Mouse (Mus musculus) liver (tissue): ENCODE data around the gene Bphl.

Source experiments
- DNase-seq: peaks from one replicate; pipeline ENCODE4 v3.0.0-alpha.2; 2020; ENCODE audit warnings: mixed read lengths

The Bphl gene

DNA sequence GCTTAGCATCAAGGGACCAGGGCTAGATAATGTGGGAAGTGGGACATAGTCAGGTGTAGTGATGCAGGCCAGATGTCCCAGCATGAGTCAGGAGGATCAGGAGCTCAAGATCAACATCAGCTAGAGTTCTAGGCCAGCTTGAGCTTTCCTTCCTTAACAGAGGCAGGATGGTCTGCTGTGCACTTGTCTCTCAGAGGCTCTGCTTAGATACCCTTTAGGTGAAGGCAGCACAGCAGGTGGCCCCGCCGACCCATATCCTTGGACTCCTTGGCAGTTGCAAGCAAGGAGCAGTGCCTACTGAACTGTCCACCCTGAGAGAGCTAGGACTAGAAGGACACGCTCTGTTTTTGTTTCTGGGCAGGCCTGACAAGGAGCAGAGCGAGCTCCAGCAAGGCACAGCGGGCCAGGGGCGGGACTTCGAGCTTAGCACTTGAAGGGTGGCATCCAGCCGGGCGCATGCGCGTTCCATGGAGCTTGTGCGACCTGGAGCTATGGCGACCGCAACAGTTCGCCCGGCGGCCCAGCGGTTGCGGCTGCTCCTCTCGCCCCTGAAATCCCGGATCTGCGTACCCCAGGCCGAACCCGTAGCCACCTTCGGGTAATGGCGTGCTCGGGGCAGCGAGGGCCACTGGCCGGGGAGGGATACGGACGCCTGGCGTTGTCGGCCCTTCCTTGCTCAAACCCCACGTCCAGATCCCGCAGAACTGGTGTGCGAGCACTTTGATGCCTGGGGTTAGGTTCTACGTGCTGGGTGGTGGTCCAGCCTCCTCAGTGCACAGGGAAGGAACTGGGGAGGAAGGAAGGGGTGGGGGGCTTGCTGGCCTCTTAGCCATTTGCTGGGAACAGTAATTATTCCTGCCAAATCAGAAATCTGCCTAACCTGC, at the start of gene Bphl:
Gene Bphl, plus strand, starts transcription at position 426 of the 884 bp plus-strand sequence.
- peak; percentile 94 for DNase-seq

DNA sequence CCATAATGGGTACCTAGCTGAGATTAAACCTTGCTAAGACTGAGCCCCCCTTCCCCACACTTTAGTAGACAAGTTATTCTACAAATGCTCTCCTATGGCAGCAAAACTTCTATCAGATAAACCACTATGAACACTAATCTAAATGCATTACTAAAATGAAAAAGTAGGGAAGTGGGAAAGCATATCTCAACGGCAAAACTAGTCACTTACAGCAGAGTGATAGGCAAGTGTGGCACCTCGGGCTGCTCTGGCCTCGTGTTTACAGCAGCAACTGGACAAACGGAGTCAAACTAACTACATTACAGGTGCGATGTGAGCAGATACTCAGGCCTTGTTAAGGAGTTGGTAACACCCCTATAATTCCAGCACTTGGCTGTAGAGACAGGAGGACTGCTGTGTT, 47.8 kb upstream of the Bphl start:
- DNase-seq = no peak

DNA sequence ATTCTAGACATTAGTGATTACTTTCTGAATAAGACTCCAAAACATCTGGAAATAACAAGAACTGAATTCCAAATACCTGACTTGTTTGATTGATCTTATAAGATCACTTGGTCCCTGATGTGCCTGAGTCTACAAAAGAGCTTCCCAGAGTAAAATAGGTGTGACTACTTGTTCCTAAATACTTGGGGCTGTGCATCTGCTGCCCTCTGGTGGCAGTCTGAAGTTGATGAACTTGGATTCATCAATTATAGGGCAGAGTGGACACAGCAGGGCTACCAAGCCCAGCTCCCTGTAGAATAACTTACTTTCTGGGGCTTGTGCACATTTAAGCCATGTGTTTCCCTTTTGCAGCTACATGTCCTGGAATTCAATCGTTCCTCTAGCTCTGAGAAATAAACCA, 42.2 kb upstream of the Bphl start:
- peak; percentile 77 for DNase-seq

DNA sequence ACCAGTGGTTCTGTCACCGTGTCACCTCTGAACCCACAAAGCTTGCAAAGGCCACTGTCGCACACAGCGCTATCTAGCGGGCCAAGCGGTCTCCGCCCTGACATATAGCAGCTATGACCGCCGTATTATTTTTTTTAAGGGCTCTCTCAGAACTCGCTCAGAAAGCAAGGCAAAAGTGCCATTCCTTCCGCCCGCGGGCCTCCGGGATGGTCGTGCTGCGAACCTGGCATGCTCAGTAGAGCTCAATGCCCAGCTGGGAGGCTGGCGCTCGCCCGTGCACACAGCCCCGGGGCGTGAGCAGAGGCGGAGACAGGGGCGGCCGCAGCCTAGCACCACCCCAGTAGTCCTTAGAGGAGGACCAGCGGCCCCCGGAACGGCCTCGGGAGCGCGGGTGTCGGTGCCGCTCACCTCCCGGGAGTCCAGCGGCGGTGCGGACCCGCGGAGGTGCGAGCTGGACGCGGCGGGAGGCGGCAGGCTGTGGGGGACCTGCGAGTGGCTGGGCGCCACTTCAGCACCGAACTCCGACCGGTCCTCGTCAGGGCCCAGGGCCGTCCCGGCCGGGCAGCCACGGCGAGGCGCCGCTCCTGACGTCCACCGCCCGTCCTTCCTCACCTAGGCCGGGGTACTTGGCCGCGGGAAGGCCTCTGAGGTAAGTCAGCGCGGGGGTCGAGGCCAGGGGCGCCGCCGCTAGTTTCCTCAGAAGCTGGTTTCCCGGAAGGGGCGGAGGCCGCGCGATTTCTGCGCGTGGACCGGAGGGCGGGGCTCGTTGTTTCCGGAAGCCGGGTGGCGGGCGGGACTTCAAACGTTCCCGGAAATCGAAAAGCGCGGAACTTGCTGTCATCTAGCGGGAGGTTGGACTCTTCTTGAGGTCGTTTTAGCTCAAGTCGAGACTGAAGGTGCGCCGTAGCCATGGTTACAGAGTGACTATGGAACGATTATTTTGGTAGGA, 35.1 kb upstream of the Bphl start, which contains the start of the genes Ripk1 and Serpinb6a:
Gene Ripk1, plus strand, starts transcription at position 306 of the 949 bp plus-strand sequence.
Gene Serpinb6a, minus strand, starts transcription at position 737 of the 949 bp plus-strand sequence.
- DNase-seq = peak; percentile 92

DNA sequence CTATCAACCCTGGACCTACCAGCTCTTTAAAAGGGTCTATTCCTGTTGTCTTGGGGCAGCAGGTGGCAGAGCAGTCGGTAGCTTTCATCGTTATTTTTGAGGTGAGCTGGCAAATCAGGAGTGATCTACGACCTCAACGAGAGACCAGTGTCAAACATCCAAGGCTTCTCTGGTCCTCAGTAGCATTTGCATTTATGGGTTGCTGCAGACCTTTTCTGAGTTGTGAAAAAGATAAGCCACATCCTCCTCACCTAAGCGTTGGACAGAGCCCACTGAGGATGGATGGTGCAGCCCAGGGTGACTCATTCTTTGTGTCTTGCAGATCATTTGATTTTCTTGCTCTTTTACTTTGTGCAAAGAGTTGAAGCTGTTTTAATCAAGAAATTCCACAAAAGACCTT, 34.3 kb upstream of the Bphl start:
- DNase-seq = peak; percentile 9

DNA sequence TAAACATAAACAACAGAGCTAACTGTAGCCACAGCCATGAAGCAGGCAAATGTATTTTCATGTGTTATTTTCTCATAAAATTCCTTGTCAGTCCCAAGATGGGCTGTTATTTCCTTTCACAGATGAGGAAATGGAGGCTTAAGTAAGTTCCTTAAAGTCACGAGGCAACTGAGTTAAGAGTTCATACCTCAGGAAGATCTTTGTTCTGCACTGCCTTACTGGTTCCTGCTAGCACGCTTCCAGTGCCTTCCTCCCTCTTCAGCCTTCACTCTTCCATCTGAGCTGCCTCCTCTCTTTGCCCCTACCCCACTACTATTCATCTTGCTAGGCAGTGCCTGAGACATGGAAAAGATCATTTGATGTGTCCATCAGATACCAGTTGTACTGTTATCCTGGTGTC, 30.2 kb upstream of the Bphl start:
- no peak for DNase-seq

DNA sequence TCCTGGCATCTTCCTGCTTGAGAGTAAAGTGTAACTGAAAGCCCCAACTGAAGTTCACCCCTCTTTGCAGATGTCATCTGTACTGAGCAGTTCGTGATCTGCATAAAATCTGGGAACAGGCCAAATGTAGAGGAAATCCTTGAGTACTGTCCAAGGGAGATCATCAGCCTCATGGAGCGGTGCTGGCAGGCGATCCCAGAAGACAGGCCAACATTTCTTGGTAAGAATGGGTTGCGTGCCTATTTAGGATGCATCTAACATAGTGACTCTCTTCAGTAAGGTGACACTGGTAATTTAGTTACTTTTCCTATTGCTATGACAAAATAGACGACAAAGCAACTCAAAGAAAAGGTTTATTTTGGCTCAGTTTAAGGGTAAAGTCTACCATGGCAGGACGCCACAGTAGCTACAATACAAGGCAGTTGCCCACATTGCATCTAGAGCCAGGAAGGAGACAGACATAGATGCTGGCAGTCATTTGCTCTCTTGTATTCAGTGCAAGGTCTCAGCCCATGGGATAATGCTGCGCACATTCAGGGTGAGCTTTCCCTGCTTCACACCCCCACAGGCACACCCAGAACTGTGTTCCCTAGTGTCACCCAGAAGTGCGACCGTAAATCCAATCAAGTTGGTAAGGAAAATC, 20.3 kb upstream of the Bphl start:
- DNase-seq = no peak

DNA sequence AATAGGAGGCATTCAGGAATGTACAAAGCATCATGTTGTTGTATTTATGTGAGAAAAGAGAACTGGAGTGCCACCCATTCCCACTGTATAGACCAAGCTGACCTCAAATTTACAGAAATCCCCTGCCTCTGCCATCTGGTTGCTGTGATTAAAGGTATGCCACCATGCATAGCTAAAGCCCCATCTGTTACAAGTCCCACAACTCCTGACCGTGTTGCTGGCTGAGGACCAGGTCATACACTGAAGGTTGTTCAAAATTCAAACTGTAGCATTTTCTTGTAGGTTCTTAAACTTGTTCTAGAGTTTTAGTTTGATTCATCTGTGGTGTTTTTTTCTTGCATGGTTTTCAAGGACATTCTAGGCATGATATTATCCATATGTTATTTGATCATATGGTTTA, 18.9 kb upstream of the Bphl start:
- DNase-seq = no peak

DNA sequence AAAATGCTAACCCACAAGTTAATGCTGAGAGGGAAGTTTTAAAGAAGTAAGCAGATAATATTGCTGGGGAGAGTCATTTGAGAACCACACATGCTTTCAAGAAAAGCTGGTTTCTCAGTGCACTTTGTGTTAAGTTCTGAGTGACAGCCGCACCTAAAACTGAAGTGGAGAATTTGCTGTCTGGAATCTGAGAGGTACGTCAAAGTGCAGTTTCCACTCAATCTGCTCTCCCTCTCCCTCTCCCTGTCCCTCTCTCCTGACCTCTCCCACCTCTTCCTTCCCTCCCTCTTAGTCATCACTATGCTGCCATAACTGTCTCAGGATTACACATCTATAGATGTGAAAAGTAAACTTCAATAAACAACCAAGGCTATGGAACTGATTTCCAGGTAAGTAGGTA, 15.4 kb upstream of the Bphl start:
- DNase-seq = no peak

DNA sequence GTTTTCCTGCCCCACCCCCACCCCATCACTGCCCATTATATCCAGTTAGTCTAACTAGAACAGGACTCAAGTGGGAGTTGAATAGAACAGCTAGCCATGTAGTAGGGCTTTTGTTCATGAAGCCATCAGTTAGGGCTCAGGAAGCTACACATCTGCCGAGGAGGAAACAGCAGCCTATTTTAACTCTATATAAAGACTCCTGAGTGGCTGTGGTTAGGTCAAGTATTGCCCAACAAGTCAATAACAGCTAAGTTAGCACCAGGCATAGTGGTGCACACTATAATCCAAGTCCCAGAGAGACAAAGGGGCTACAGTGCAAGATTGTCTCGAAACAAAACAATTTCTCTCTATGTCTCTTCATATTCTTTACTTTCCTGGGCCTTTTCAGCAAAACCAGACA, 5.4 kb upstream of the Bphl start:
- peak; percentile 12 for DNase-seq

DNA sequence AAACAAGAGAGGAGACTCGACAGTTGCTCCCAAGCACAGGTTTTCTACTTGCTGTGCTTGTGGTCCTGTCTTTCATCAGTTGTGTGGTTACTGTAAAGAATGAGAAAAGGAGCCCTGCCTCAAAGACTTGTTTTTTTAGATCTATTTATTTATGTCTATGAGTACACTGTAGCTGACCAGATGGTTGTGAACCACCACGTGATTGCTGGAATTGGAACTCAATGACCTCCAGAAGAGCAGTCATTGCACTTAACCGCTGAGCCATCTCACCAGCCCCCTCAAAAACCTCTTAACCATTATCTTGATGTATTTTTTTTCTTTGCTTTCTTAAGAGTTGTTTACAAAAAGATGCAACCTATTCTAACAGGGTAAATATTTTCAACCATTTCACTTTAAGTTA, 2.0 kb upstream of the Bphl start:
- no peak for DNase-seq

DNA sequence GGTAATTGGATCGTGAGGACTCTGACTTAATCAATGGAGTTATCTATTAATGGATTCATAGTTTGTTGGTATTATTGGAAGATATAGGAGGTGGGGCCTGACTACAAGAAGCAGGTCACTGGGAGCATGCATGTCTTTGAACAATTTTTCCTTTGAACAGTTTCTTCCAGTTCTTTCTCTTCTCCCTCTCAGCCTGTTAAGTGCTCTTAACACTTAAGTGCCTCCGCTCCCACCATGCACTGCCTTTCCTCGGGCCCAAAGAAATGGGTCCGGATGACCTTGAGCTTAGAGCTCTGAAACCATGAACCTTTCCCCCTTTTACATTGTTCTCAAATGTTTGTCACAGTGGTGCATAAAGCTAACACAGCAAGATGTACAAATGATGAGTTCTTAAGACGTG, 671 bp upstream of the Bphl start:
- DNase-seq = no peak

DNA sequence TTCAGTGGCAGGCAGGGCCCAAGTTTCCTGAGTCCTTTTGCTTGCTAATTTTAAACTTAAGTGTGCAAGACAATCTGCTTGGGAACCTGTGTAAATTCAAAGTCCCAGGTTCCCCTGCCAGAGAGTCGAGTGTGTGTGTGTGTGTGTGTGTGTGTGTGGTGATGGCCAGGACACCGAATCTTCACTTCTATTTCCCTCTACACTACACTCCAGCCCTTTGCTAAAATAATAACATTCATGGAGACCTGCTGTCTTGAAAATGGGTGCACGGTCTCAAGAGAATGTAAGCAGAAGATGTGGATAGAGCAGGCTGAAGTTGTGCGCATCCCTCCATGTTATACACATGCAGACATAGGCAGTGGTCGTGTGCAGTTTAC, 647 bp downstream of the Bphl start:
- DNase-seq = no peak

DNA sequence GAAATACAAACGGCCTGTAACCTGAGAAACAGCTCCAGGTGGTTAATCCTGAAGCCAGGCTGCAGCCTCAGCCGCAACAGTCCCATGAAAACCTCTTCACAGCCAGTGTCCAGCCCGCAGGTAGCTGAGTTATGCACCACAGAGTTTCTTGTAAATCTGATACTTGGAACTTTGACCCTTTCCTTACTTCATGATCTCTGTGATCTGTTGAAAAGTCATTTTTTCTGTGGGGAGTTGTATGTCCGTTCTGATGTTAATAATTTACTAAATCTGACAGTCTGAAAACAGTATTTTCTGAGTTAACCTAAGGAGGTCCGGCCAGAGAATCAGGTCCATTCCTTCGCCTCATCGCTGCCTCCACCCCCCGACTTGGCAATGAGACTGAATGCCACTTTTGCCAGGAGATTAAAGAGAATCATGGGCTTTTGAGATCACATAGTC, 1.5 kb downstream of the Bphl start:
- DNase-seq = no peak

DNA sequence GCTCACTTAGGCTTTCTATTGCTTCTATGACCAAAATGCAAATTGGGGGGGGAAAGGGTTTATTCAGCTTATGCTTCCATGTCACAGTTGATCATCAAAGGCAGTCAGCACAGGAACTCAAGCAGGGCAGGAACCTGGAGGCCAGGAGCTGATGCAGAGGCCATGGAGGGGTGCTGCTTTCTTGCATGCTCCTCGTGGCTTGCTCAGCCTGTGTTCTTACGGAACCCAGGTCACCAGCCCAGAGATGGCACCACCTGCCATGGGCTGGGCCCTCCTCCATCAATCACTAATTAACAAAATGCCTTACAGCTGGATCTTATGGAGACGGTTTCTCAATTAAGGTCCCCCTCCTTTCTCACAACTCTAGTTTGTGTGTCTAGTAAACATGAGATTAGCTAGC, 2.7 kb downstream of the Bphl start:
- DNase-seq = no peak

DNA sequence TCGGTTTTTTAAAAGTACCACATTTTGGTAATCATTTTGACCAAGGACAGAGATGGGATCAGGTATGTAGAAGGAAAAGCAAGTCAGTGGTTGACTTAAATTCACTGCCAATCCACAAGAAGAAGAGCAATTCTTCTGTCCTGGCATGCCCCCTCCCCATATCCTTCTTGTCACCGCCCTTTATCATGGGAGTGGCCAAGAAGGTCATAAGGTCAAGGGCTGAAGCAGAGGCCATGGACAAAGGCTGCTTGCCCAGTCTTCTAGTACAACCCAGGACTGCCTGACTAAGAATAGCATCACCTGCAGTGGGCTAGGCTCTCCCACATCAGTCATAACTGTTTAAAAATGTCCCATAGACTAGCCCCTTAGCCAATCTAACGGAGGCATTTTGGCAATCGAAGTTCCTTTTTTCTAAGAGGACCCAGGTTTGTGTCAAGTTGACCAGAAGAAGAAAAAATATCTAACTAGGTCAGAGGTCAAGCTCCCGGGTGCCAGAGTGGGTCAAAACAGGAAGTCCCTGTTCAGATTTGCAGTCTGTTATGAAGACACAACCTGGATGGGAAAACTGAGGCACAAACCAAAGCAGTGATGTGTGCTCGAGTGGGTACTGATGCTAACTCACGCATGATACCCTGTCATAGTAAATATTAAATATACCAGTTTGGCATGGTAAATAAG, 6.5 kb downstream of the Bphl start:
- no peak for DNase-seq

DNA sequence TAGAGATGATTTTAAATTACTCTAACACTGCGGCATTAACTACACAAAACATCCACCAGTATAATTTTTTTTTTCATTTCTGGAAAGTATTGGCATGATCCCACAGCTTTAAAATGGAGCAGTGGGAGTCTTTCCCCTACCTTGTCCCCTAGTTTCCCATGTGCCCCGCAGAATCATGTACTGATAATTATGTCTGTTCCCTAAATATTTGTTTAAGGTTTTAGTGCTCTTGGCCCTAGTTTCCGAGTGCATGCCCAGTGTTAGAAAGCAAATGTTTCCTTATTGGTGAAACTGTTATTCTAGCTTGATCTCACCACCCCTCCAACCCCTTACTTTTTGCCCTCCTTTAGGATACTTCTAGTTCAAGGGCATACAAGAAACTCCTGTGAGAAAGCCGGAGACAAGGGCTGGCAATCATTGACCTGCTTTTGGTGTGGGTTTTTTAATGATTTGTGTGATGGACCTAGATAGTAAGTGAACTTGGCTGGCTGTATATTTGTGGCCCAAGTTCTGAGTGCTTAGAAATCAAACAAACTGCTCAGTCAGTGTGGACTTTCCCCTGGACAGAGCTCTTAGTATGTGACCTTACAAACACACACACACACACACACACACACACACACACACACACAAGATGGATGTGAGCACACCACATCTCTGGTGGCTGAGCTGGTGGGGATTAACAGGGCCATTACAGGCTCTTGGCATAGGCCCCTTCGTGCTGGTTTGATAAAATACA, 8.3 kb downstream of the Bphl start:
- DNase-seq = no peak

DNA sequence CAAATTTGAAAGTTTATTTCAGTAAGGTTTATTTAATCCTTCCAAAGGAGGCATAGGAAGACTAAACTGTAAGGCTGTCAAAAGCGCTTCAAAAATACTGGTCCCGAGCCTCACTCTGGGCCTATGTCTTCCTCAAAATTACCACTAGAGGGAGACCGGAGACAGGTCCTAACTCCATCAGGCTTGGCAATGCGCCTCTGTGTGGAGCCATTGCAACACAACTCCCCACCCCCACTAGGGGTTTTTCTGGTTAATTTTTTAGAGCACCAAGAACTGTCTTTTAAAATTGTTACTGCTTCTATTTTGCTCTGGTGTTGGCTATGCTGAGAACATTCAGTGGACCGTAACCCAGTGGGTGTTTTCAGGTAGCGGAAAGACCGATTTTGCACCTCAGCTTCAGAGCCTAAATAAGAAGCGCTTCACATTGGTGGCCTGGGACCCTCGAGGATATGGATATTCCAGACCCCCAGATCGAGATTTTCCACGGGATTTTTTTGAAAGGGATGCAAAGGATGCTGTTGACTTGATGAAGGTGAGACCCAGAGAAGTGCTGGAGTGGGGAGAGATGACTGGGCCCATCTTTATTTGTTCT, 9.1 kb downstream of the Bphl start:
- peak; percentile 69 for DNase-seq

DNA sequence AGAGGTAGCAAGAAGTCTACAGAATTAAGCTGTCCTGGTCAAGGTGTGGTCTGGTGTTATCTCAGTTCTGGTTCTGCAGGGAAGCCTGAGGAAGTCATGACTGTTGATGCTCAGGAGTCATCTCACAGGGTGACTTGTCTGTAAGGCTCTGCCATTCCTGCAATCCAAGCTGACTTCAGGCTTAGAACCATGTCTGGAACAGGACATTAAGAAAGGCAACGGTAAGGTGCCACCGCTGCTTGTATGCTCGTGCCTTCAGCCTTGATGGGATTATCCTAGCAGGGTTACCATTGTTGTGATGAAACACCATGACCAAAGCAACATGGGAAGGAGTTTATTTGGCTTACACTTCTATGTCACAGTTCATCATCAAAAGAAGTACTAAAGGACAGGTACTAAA, 10.1 kb downstream of the Bphl start:
- no peak for DNase-seq

DNA sequence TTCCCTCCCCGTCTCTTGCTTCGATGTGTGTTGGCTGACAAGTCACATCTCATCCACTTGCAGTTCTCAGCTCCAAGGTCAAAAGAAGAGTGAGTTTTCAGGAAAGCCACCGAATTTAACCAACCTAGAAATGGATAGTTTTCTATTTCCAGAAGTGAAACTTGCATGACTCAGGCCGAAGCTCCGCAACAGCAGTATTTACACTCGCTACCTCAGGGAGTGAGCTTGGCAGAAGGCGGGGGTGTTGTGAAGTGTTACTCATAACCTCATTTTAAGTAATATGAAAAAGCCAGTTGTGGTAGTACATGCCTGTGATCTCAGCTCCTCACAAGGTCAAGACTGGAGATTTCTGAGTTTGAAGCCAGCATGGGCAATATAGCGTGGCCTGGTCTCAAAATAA, 13.1 kb downstream of the Bphl start:
- DNase-seq = no peak

DNA sequence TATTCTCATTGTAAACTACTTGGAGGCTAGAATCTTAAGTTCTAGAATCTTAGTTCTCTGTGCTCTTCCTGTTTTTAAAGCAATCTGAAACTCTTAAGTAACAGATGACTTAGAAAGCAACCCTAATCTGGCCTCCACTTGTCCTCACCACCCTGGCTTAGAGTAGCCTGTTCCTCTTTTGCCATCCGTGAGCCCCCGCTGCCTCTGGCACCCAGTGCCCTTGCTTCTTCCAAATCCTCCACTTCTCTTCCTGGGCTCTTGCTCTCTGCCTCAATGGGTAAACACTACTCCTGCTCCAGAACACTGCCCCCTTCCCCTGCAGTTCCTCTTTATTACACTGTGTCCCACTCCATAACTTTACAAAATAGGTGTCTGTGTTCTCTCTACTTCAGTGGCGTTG, 14.3 kb downstream of the Bphl start:
- no peak for DNase-seq
